Mouse (Mus musculus) E14TG2a.4 (cell line): ENCODE data around the gene Zscan10.

Experiments
- CTCF ChIP-seq: conservative IDR thresholded peaks from 2 replicates; pipeline ENCODE4 v1.5.1; 2014; ENCODE audit warnings: low read length
- NANOG ChIP-seq: IDR thresholded peaks from 2 replicates; pipeline ENCODE4 v1.6.1; 2014; ENCODE audit warnings: borderline replicate concordance, low read length, mixed read lengths
- POU5F1 ChIP-seq: IDR thresholded peaks from 2 replicates; pipeline ENCODE4 v1.6.1; 2014; ENCODE audit warnings: low read length, borderline replicate concordance

DNA sequence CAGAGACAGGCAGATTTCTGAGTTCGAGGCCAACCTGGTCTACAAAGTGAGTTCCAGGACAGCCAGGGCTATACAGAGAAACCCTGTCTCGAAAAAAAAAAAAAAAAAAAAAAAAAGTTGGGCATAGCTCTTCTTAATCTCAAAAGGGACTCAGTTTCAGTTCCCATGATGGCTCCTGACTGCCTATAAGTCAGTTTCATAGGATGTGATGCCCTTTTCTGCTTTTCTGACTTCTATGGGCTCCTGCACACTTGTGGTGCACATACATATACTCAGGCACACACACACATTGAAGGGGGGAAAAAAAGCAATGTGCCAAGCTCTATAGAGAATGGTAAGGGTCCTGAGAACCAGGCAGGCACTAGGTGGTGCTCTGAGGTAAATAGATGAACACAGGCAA lies 52.7 kb downstream of the Zscan10 start:
- TF ChIP-seq CTCF (no peak), NANOG (no peak), POU5F1 (no peak)
